Mouse (Mus musculus): ENCODE results near the gene Baat. TPM values are rescaled to one million over a fixed set of nuclear protein-coding genes. Genes with fewer than 3 reads are reported as not detected.
"Not testable (repeated sequence)": the region's sequence is repeated elsewhere in the genome, so short reads cannot be mapped to it uniquely, and the experiment has no call there.

The Baat gene
- total RNA-seq, 1 experiment, result 0.18 TPM

DNA sequence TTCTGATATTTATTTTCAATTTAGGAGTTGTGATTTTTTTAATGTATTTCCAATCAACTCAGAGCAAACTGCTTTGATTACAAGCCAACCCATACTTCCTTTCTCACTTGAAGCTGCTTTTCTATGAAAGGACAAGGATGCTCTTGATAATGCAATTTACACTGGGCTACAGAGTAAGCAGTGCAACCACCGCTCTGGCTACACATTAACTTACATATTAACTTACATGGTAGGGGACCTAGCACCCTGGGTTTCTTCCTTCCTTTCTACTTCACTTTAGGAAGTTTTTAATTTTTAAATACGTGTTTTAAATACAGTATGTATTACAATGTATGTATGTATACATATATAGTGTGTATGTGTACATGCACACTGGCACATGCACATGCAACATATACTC lies 2.8 kb upstream of the Baat start:
- Histone ChIP-seq H3K9me3 (ENCODE audit: control insufficient read depth, insufficient read depth, low read depth, low read length) (no peaks in the 10 kb centered on the region), H3K4me3 (ENCODE audit: insufficient read depth in 1 of 2, low read depth in 1 of 2, low read length in 2 of 2, poor library complexity in 1 of 2, severe bottlenecking in 1 of 2) (no peak overlapping the region), H3K27ac (ENCODE audit: insufficient read depth, low read depth, low read length, poor library complexity, severe bottlenecking) (no peak overlapping the region), H3K9ac (ENCODE audit: insufficient read depth, low read depth, low read length, poor library complexity, severe bottlenecking) (no peak overlapping the region), H3K4me1 (ENCODE audit: control insufficient read depth in 2 of 2, insufficient read depth in 2 of 2, low read length in 2 of 2, poor library complexity in 1 of 2) (no peaks in the 10 kb centered on the region), H3K36me3 (ENCODE audit: control insufficient read depth, insufficient read depth, low read length, poor library complexity, severe bottlenecking) (peaks cover 6% of the 10 kb centered on the region)
- no peak for DNase-seq (ENCODE audit: low read depth, low spot score)
- in situ Hi-C loops (cut with MboI; ENCODE audit: low sequenced_read_pairs in 2 of 2, unreplicated experiment in 2 of 2), result no loop called here
- TF ChIP-seq MAFK (IDR thresholded peaks at IDR 0.05; ENCODE audit: insufficient read depth, low read depth, low read length), result no peak
- no peak for TF ChIP-seq ZC3H11A (IDR thresholded peaks at IDR 0.05; ENCODE audit: borderline replicate concordance, low read depth, low read length)
- no peak for TF ChIP-seq HCFC1 (IDR thresholded peaks at IDR 0.05; ENCODE audit: borderline replicate concordance, insufficient read depth, low read length)
- no peak for TF ChIP-seq ZNF384 (IDR thresholded peaks at IDR 0.05; ENCODE audit: low read depth, low read length)
- TF ChIP-seq CHD2 (IDR thresholded peaks at IDR 0.05; ENCODE audit: low read depth, low read length), result no peak

DNA sequence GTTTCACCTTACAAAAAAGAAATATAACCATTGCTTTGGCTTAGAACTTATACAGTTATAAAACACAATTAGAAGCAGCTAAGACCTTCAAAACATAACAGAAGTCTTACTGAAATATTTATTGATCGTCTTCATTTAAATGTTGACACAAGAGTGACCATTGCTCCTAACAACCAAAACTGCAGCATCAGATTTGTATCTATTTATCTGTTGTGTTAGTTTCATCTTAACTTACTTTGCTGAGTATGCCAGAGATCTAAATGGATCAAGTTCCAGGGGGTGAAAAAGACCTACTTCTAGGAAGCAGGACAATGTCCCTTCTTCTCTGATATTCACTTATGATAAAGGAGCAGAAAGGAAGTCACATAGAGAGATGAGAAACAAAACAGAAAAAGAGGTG lies 2.8 kb downstream of the Baat start:
- TF ChIP-seq ZC3H11A (IDR thresholded peaks at IDR 0.05; ENCODE audit: borderline replicate concordance, low read depth, low read length) (no peak), ZNF384 (IDR thresholded peaks at IDR 0.05; ENCODE audit: low read depth, low read length) (no peak), HCFC1 (IDR thresholded peaks at IDR 0.05; ENCODE audit: borderline replicate concordance, insufficient read depth, low read length) (no peak), MAFK (IDR thresholded peaks at IDR 0.05; ENCODE audit: insufficient read depth, low read depth, low read length) (no peak)
- in situ Hi-C loops (cut with MboI; ENCODE audit: low sequenced_read_pairs in 2 of 2, unreplicated experiment in 2 of 2), result no loop called here
- Histone ChIP-seq H3K27ac (ENCODE audit: insufficient read depth, low read depth, low read length, poor library complexity, severe bottlenecking) (no peak overlapping the region), H3K4me1 (ENCODE audit: control insufficient read depth in 2 of 2, insufficient read depth in 2 of 2, low read length in 2 of 2, poor library complexity in 1 of 2) (no peaks in the 10 kb centered on the region), H3K9me3 (ENCODE audit: control insufficient read depth, insufficient read depth, low read depth, low read length) (no peaks in the 10 kb centered on the region), H3K9ac (ENCODE audit: insufficient read depth, low read depth, low read length, poor library complexity, severe bottlenecking) (no peak overlapping the region), H3K4me3 (ENCODE audit: insufficient read depth in 1 of 2, low read depth in 1 of 2, low read length in 2 of 2, poor library complexity in 1 of 2, severe bottlenecking in 1 of 2) (no peak overlapping the region), H3K36me3 (ENCODE audit: control insufficient read depth, insufficient read depth, low read length, poor library complexity, severe bottlenecking) (no peaks in the 10 kb centered on the region)
- no peak for DNase-seq (ENCODE audit: low read depth, low spot score)

DNA sequence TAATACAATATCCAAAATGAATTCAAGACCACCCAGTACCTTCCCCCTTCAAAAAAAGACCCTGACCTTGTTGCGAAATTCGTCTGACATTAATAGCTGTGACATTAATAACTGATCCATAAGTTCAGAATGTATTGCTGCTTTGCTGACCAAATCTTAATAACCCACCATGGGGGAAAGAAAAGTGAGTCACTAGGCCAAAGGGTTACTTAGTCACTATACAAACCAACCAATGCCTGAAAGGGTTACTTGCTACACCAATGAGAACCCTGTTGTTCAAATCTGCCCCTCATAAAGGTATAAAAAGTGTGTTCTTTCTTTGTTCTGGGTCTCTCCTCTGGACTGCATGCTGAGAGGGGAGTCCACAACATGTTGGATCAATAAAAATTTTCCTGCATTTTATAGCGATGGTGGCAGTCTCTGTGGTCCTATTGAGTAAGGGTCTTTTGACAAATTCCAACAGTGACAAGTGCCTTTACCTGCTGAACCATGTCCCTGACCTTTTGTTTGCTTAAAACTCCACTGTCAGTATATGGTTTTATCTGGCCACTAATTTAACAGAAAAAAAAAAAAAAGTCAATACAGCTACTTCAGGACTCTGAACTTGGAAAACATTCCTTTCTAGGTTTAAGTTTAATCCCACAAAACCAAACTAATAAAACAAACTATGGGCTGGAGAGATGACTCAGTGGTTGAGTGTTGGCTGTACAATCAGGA lies 20.3 kb downstream of the Baat start:
- DNase-seq (ENCODE audit: low read depth, low spot score); H3K9ac ChIP-seq (ENCODE audit: insufficient read depth, low read depth, low read length, poor library complexity, severe bottlenecking); H3K4me3 ChIP-seq (ENCODE audit: insufficient read depth in 1 of 2, low read depth in 1 of 2, low read length in 2 of 2, poor library complexity in 1 of 2, severe bottlenecking in 1 of 2); H3K9me3 ChIP-seq (ENCODE audit: control insufficient read depth, insufficient read depth, low read depth, low read length); H3K36me3 ChIP-seq (ENCODE audit: control insufficient read depth, insufficient read depth, low read length, poor library complexity, severe bottlenecking); H3K27ac ChIP-seq (ENCODE audit: insufficient read depth, low read depth, low read length, poor library complexity, severe bottlenecking); H3K4me1 ChIP-seq (ENCODE audit: control insufficient read depth in 2 of 2, insufficient read depth in 2 of 2, low read length in 2 of 2, poor library complexity in 1 of 2); in situ Hi-C loops (cut with MboI; ENCODE audit: low sequenced_read_pairs in 2 of 2, unreplicated experiment in 2 of 2): not testable (repeated sequence)

DNA sequence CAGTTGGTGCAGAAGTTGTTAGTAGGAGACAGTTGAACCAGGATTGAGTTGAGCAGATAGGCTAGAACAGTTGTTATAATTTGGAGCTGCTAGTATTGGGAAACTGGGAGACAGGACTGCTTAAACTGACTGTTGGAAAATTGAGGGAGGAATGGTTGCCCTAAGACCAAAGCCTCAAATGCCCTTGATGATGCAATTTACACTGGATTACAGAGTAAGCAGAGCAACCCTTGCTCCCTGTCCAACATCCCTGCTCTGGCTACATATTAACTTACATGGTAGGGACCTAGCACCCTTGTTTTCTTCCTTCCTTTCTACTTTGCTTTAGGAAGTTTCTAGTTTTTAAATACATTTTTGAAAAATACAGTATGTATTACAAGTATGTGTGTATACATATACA lies 20.9 kb downstream of the Baat start:
- in situ Hi-C loops (cut with MboI; ENCODE audit: low sequenced_read_pairs in 2 of 2, unreplicated experiment in 2 of 2), result no loop called here
- no peak for DNase-seq (ENCODE audit: low read depth, low spot score)
- H3K4me3 ChIP-seq (ENCODE audit: insufficient read depth in 1 of 2, low read depth in 1 of 2, low read length in 2 of 2, poor library complexity in 1 of 2, severe bottlenecking in 1 of 2), result no peak overlapping the region
- H3K27ac ChIP-seq (ENCODE audit: insufficient read depth, low read depth, low read length, poor library complexity, severe bottlenecking), result no peak overlapping the region
- no peaks in the 10 kb centered on the region for H3K9me3 ChIP-seq (ENCODE audit: control insufficient read depth, insufficient read depth, low read depth, low read length)
- TF ChIP-seq MAFK (IDR thresholded peaks at IDR 0.05; ENCODE audit: insufficient read depth, low read depth, low read length) (no peak), HCFC1 (IDR thresholded peaks at IDR 0.05; ENCODE audit: borderline replicate concordance, insufficient read depth, low read length) (no peak), ZNF384 (IDR thresholded peaks at IDR 0.05; ENCODE audit: low read depth, low read length) (no peak), CHD2 (IDR thresholded peaks at IDR 0.05; ENCODE audit: low read depth, low read length) (no peak), ZC3H11A (IDR thresholded peaks at IDR 0.05; ENCODE audit: borderline replicate concordance, low read depth, low read length) (no peak)
- peaks cover 0 to 4% of the 10 kb centered on the region in 2 experiments; a peak in 1 of 4 replicates for H3K4me1 ChIP-seq (ENCODE audit: control insufficient read depth in 2 of 2, insufficient read depth in 2 of 2, low read length in 2 of 2, poor library complexity in 1 of 2)
- H3K9ac ChIP-seq (ENCODE audit: insufficient read depth, low read depth, low read length, poor library complexity, severe bottlenecking), result no peak overlapping the region
- no peaks in the 10 kb centered on the region for H3K36me3 ChIP-seq (ENCODE audit: control insufficient read depth, insufficient read depth, low read length, poor library complexity, severe bottlenecking)

DNA sequence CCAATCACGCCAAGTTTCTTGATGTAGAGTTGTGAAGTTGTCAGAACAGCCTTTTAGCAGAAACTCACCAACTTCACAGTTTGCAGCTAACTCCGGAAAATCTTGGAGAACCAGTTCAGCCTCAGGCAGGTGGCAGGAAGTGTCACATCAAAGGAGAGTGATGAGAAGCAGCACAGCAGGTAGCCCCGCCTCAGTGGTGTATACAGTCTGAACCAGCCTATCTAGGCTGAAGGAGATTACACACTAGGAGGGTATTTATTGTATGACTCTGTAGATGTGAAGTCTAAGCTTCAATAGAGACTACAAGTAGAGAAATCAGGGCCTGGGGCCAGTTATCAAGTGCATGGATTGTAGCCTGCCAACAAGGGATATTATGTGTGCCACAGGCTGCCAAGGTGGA lies 25.5 kb downstream of the Baat start:
- no peak for TF ChIP-seq HCFC1 (IDR thresholded peaks at IDR 0.05; ENCODE audit: borderline replicate concordance, insufficient read depth, low read length)
- TF ChIP-seq ZNF384 (IDR thresholded peaks at IDR 0.05; ENCODE audit: low read depth, low read length), result no peak
- TF ChIP-seq MAFK (IDR thresholded peaks at IDR 0.05; ENCODE audit: insufficient read depth, low read depth, low read length), result no peak
- no peak for TF ChIP-seq CHD2 (IDR thresholded peaks at IDR 0.05; ENCODE audit: low read depth, low read length)
- TF ChIP-seq ZC3H11A (IDR thresholded peaks at IDR 0.05; ENCODE audit: borderline replicate concordance, low read depth, low read length), result no peak
- no peak overlapping the region for H3K27ac ChIP-seq (ENCODE audit: insufficient read depth, low read depth, low read length, poor library complexity, severe bottlenecking)
- peaks cover 0 to 4% of the 10 kb centered on the region in 2 experiments; a peak in 1 of 4 replicates for H3K4me1 ChIP-seq (ENCODE audit: control insufficient read depth in 2 of 2, insufficient read depth in 2 of 2, low read length in 2 of 2, poor library complexity in 1 of 2)
- no peak overlapping the region for H3K4me3 ChIP-seq (ENCODE audit: insufficient read depth in 1 of 2, low read depth in 1 of 2, low read length in 2 of 2, poor library complexity in 1 of 2, severe bottlenecking in 1 of 2)
- DNase-seq (ENCODE audit: low read depth, low spot score), result no peak
- H3K36me3 ChIP-seq (ENCODE audit: control insufficient read depth, insufficient read depth, low read length, poor library complexity, severe bottlenecking), result no peaks in the 10 kb centered on the region
- no peak overlapping the region for H3K9ac ChIP-seq (ENCODE audit: insufficient read depth, low read depth, low read length, poor library complexity, severe bottlenecking)
- in situ Hi-C loops (cut with MboI; ENCODE audit: low sequenced_read_pairs in 2 of 2, unreplicated experiment in 2 of 2), result no loop called here
- no peaks in the 10 kb centered on the region for H3K9me3 ChIP-seq (ENCODE audit: control insufficient read depth, insufficient read depth, low read depth, low read length)

All from ES-E14 (cell line).